Mouse (Mus musculus): ENCODE results near the gene Aar2.

Aar2 gene

DNA sequence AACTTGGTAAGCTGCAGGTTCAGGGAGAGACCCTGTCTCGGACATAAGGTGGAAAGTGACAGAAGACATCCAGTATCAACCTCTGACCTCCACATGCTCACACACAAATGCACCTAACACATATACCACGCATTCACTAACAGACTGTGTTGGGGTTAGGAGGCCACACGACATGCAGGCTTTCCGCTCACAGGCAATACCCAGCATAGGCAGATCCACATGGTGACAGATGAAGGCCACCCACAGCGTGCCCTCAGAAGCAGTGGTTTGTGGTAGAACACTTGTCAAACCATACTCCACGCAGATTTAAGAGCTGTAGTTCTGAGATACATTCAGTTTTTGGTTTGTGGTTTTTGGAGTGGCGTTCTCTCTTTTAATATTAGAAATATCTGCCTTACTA, 21.3 kb downstream of the Aar2 start:
- no peak for DNase-seq (ENCODE audit: low read depth, low spot score)

DNA sequence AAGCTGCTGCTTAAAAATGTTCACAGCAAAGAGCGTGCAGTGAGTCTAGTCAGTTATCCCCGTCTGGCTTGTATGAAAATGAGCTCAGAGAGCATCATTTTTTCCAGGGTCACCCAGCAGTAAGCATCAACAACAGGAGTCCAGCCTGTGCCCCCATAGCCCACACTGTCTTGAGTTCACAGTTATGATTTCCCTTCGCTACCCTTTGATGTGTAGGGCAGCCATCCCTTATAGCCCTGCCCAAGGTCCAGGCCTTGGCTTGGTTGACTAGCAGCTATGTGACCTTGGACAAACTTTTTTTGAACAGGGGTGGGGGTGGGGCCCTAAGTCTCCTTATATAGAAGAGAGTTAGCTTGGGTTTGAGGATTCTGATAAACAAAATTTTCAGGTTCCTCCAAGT, 21.9 kb downstream of the Aar2 start:
- no peak for DNase-seq (ENCODE audit: low read depth, low spot score)

DNA sequence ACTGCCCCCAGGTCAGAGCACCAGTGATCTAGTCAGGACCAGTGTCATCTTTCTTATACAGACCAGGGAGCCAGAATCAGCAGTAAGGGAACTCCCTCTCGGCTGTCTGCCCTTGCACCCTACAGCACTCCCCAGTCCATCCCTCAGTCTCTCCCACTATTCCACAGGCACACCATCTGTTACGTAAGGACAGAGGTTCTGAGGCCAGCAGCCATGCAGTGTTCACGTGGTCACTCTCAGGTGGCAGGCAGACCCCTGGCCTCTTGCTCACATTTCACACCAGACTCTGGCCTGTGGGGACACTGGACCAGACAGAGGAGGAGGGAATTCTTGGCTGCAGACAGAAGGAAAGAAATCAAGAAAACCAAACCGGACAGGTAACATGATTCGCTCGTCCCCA, 24.1 kb downstream of the Aar2 start:
- no peak for DNase-seq (ENCODE audit: low read depth, low spot score)

DNA sequence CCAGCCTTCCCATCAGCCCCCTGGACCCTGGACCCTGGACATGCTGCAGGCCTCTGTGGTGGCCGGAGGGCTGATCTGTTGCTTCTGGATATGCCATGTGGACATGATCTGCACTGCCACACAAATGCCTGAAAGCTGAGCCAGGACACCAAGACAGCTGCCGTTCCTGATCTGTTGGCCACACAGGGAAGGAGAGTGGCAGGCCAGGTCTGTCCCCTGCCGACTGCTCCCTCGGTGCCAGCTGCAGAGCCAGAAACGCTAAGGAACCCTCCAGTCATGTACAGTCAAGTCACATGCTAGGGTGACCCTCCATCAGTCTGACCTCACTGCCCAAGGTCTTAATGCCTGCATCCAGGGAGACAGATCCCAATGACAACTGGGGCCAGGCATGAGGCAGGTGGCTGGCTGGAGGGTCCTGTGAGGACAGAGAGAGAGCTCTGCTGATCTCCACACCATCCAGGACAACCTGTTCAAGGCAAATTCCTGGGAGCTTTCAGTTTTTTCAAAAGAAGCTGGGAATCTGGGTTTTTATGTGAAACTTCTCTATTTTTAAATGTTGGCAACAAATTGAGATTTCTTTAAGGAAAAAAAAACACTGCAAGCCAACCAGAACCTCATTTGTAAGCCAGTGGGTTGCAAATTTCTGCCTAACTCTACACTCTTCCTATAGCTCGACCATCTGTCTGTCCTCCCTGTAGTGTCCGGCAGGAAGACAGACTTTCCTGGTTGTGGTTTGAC, 29.6 kb downstream of the Aar2 start:
- DNase-seq (ENCODE audit: low read depth, low spot score) = peak; percentile 58

DNA sequence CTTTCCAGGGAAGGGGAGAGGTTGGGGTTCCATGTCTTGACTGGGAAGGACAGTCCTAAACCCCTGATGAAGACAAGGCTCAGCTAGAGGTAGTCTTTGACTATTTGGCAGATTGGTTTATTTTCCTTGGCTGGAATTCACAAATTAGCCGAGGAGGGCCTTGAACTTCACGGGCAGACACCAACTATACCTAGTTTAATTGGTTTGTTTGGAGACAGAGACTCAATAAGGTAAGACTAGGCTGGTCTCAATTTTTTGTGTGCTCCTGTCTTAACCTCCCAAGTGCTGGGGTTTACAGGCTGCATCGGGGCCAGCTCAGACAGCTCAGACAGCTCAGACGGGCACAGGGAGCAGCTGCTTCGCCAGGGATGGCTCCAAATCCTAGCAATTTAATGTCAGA, 33.1 kb downstream of the Aar2 start:
- DNase-seq (ENCODE audit: low read depth, low spot score) = no peak

DNA sequence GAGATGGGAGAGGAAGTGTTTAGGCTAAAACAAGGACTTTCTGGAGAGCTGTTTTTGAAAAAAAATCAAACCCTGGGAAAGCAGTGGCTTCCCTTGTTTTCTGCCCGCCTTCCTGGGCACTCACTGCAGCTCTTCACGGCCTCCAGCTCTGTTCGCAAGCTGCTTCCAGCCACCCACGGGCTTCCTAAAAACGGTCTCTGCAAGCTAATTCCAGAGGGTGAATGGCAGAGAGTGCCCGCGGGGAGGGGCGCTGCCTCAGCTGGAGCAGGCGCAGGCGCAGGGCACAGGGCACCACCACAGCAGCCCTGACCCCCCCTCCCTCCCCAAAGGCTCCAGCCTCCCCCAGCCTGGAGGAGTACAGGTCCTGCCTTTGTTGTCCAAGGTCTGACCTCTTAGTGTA, 33.9 kb downstream of the Aar2 start:
- DNase-seq (ENCODE audit: low read depth, low spot score) = peak; percentile 95

DNA sequence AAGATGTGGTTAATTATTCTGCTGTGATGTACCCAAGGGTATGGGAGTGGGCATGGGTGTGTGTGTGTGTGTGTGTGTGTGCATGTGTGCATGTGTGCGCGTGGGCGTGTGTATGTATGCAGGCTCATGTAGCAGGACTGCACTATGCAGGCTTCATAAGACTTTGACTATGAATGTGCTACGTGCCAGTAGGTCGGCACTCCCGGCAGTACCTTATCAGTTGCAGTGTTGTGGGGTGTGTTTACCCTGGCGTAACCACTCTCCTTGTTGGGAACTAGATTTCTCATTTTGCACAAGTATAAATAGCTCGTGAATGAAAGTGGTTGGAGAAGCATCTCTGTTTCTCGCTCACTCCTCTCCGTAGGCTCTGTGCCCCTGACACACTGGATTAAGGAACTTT, 35.5 kb downstream of the Aar2 start:
- no peak for DNase-seq (ENCODE audit: low read depth, low spot score)

DNA sequence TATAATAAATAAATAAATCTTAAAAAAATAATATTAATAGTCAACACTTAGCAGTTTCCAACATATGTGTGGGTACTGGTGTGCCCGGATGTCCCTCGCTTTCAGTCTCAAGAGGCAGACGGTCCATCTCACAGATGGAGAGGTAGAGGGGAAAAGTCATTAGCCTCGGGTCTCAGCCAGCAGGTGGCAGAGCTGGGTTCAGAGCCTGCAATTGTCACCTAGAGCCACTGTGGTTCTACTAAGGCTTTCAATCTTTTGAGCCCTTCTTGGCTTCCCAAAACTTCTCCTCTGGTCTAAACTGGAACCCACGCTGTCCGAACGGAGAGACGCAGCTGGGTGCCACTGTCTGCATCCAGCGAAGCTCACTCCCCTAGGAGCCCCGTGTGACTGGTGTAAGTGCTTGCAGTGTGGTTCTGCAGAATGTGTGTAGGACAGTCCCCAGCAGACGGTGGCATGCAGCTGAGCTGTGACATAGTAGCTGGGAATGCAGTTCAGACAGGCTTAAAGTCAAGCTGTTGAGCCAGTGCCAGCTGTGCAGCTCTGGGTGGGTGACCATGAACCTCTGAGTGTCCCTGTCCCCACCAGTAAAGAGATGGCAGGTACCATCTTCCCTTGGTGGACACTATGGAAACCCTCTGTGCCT, 36.9 kb downstream of the Aar2 start:
- peak; percentile 68 for DNase-seq (ENCODE audit: low read depth, low spot score)

DNA sequence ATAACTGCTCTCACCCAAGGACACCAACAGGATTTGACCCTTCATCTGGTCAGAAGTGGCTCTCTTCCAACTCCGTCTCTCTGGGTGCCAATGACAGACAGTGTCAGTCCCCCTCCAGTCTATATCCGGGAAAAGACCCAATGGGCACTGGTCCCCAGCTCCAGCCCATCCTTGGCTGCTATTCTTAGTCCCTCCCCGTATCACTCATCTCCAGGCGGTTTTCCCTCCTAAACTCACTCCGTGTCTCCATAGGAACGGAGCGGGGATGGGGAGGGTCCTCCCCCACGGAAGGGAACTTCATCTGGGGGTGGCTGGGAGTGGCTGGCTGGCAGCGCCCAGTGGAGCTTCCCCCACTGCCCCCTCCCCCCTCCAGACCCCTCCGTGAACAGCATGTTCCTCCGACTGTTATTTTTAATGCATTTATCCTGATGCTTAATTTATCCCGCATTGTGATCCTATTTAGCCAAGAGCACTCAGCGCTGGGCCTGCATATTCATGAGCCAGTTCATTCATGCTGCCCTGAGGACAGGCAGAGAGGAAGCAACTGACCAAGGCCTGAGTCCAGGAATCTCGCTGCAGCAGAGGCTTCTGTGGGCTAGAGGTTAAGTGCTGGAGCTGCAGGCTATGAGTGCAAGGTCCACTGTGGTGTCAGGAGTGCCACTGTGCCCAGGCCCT, 37.5 kb downstream of the Aar2 start:
- peak; percentile 76 for DNase-seq (ENCODE audit: low read depth, low spot score)

DNA sequence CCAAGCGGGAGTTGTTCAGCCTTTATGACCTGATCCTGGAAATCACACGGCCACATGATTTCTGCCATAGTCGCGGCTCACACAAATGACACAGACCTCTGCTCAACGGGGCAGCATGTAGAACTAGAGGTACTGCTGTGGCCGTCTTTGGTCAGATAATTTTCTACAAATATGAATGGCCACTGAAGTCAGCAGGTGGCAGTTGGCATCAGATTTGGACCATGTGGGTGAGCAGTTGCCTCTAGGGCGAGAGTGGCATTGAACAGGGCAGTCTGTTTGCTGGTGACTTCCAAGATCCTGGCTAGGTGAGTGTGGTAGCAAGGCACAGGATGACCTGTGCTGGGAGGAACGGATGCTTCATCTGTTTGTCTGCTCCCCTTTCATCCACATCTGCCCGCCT, 42.1 kb downstream of the Aar2 start:
- DNase-seq (ENCODE audit: low read depth, low spot score) = peak; percentile 44

DNA sequence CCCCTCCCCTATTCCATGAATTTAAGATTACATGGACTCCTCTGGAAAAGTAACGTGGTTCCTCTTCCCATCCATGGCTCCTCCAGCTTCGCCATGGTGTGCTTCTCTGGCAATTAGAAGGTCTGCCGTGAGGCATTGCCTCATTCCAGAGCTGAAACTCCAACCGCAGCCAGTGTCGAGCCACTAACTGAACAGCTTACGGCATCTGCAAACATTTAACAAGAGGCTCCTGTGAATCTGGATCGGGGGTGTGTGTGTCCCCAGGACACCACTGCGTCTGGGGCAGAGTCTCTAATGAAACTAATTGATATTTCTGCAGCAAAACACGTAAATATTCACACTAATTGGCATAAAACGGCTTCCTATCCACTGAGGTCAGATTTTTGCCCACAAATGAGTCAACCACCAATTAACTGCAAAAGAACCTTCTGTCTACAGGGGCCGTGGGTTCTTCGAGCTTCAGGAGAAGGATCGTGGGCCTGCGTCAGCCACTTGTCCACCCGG, 47.7 kb downstream of the Aar2 start:
- no peak for DNase-seq (ENCODE audit: low read depth, low spot score)

DNA sequence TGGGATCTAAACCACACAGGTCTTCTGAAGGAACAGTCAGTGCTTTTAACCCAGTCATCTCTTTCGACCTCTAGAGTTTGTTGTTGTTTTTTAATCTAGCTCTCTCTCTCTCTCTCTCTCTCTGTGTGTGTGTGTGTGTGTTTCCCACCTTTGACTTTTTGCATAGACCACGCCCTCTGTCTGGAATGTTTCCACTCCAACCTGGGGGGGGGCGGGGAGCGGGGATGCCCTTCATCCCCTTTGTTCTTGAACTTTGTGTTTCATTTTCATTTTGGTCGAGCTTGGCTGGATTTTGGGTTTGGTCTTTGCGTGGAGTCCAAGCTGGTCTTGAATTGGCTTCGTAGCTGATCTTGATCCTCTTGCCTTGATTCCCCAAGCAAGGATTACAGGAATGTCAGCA, 55.2 kb downstream of the Aar2 start:
- no peak for DNase-seq (ENCODE audit: low read depth, low spot score)

DNA sequence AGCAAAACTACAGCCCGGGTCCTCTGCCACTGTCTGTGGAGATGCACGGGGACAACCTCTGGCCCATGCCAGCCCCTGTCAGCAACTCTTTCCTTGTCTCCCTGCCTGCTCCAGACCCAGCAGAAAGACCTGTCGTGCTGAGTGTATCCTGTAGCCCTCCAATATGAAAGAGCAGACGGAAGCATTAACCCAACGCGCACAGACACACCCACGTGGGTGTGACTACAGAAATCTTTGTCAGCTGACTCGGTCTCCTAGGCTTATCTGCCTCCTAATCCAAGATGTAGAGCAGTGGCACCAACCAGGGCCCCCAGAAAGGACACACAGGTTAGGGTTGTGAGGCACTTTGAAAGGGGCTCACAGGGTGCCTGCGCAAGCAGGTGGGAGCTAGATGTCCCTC, 56.3 kb downstream of the Aar2 start:
- DNase-seq (ENCODE audit: low read depth, low spot score) = no peak

DNA sequence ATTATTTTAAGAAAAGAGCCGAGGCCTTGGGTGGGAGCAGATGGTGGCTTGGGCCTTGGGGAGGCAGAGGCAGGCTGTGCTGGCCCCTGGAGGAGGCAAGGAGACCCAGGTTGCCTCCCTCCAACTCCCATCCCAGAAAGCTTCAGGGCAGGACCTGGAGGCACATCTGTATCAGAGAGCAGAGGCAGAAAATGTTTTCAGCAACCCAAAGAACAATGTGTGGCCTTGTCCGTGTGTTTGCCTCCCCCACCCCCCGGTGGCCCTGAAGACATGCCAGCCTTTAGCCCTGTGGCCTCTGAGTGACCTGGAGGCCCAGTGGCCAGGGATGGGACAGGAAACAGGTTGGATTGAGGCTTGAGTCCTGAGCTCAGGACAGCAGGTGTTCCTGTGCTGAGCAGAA, 57.8 kb downstream of the Aar2 start:
- DNase-seq (ENCODE audit: low read depth, low spot score) = no peak

DNA sequence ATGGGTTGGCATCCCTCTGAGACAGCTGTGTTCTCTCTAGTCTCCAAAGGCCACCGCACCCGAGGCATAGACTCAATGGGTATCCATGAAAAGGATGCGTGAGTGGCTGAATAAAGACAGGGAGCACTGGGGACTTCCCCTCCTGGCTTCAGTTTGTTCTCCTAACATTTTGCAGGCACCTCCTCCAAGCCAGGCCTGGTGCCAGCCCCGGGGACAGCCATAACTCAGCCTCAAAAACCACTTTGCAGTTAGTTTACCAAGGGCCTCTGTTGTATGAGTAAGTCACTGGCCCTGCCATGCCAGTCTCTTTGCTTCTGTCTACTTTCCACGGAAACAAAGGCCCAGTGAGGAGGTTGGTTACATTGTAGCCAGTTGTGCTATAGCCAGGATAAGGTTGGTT, 58.6 kb downstream of the Aar2 start:
- DNase-seq (ENCODE audit: low read depth, low spot score) = no peak

DNA sequence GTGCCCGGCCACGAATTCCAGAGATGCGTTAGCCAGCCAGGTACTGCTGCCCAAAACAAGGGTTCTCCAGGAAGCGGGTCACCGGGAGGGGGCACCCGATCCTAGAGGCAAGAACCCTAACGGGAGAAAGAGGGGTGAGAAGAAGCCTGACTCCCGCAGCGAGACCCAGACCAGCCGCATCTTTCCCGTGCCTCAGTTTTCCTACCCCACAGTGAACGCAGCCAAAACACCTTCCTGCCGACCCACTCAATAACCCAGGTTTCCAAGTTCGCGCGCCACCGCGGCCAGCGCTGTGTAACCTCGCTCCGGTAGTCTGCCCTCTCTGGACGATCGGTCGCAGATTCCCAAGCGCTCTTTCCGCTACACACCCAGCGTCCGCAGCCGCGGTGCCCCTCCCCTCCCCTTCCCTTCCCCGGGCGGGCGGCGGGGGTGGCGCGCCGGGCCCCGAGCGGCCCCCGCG, 65.7 kb downstream of the Aar2 start:
- peak; percentile 92 for DNase-seq (ENCODE audit: low read depth, low spot score)

DNA sequence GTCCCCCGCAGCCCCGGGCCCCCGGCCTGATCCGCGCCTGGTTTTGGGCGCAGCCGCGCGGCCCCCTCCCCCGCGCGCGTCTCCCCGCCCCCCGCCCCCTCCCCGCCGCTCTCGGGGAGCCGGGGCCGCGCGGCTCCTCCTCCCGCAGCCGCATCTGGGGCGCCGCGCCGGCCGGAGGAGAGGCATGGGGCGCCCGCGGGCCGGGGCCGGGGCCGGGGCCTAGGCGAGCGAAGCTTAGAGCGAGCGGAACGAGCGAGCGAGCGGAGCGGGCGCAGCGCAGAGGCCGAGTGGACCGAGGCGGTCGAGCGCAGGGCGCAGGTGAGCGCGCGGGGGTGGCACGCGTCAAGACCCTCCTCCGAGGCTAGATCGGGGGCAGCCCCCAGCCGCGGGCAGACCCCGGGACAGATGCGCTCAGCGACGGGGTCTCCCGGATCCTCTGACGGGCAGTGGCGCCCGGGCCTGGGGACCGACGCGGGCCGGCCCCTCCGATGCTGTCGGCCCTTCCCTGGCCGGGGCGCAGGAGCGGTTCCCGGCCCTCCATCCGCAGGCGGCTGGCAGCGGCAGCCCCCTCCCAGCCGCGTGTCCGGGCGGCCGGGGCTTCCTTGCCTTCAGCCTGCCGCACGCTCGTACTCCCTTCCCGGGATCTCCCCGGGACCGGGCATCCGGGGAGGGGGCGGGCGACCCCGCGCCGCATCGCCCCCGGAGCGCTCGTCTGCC, 66.3 kb downstream of the Aar2 start, which contains the start of gene Dlgap4:
Dlgap4 (plus strand) TSS at position 165 of the 717 bp plus-strand sequence.
- peak; percentile 53 for DNase-seq (ENCODE audit: low read depth, low spot score)

DNA sequence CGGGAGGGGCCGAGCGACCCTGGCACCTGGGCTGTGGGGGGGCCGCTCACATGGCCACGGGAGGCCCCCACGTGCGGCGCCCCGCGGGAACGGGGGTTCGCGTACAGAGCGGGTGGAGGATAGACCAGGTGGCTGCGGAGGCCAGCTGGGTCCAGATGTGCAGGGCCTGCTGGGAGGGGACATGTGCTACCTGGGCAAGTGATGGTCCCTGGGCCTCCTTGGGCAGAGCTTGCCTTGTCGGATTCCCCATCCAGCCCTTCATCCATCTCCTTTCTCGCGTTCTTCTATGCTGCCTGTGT, 66.8 kb downstream of the Aar2 start:
- DNase-seq (ENCODE audit: low read depth, low spot score) = peak; percentile 38

DNA sequence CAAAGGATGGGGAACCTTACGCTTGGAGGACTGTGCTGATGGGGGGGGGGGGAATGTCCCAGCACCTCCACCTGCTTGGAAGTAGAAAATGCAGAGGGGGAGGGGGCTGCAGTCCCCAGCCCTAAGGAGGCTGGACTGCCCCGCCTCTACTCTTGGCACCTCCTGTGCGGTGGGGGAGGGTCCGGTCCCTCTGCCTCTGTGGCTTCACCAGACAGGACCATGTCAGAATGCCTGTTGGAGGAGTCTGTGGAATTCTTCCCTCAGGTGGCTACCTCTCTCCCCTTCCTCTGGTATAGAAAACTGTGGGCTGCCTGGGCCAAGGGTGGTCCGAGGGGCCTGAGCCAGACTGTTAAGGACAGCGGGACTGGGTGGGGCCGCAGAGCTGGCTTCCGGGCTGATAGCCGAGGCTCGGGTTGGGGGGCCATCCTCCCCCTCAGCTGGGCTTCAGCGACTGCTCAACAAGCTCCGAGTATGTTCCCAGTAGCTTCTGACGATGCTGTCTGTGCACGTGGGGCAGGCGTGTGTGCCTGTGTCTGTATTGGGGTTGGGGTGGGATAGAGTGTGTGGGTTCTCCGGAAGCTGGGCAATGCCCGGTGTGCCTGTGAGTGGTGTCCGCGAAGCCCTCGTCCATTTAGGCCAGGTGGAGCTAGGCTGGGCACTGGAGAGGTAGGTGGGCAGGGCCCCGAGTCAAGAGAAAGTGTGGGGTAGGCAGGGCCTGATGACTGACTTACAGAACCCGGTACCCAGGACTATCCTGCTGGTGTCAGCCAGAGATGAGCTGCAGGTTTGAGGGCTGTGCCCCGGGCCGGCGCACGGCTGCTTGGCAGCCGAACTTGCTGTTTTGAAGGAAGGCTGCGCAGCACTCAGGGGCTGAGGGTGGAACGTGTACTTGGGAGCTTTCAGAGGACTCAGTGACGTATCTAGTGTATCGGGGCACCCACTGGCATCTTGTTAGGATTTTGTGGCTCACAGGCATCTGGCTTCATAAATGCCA, 67.6 kb downstream of the Aar2 start:
- peak; percentile 71 for DNase-seq (ENCODE audit: low read depth, low spot score)

DNA sequence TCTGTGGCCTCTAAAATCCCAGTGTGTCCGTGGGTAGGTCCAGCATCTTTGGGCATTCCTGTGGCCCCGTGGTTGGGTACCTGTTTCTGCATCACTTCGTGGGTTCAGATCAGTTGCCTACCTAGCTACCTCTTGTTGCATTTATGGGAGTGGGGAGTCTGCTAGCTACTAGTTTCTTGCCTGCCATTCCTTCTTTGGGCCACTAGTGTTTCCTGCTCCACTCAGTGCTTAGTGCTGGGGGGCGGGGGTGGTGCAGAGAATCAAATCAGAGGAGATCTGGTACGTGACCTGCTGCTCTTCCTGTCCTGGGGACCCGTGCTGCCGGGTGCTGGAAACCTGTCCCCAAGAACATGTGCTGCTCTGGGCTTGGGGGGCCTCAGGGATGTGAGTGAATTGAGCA, 69.1 kb downstream of the Aar2 start:
- no peak for DNase-seq (ENCODE audit: low read depth, low spot score)

DNA sequence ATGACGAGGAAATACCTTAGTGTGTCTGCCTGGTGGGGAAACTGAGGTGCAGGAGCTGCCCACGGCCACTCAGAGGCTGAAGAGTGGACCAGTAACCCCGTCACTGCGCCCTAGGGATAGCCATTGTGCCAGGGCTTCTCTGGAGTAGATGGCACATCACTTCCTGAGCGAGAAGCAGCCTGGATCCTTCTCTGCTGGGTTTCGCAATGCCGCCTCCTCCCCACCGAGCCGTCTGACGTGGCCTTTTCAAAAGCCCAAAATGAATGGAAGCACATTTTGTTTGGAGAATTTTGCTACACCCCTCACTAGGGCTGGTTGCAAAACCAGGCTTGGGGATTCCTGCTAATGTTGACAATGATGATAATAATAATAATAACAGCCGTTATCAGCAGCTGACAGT, 70.2 kb downstream of the Aar2 start:
- peak; percentile 88 for DNase-seq (ENCODE audit: low read depth, low spot score)
